Mouse (Mus musculus) CD8-positive naive resting alpha-beta T cell, adult 57 days (primary cell): Measurements from ENCODE around the gene Tmem254c. TPM values are rescaled to one million over a fixed set of nuclear protein-coding genes. Genes with fewer than 3 reads are reported as not detected.

Source experiments
- total RNA-seq: library from RNA; stranded (reverse); gene quantifications from one replicate; pipeline ENCODE4 v1.2.4, GENCODE M21; 2023

Tmem254c gene
- 10.5 TPM for total RNA-seq

DNA sequence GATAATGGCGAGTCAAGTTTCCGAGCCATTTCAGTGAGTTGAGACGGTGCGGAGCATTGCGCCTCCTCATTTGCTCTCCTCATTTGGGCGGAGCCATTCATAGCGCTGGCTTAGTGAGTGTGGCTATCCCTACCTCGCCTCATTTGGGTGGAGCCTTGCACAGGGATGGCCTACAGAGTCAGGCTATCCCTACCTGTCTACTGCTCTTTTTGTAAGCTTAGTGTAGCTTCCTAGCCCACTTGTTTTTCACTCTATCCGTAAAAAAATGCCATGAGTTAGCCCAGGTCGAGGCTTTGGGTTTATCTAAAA is at the start of gene Tmem254c:
Gene Tmem254c (minus strand): TSS at position 31 of the 309 bp plus-strand sequence.

DNA sequence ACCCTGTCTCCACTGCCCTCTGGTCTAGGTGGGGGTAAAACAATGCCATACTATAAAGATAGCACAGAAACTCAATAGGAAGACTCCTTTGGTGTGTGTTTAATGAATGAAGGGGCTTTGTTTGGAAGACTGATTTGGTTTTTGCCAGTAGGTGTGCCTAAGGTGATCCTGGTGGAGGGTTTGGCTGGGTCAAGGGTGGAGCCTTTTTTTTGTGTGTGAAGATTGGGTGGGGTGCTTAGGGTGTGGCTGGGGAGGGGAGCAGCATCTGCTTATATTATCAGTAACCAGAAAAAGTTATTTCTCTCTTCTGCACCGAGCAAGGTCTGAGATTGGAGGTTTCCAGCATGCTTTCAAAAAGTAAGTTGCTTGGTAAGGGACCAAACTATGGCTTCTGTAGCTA is 14.8 kb upstream of the Tmem254c start, which contains the start of gene Cphx3:
Gene Cphx3 (plus strand): TSS at position 301 of the 400 bp plus-strand sequence.

DNA sequence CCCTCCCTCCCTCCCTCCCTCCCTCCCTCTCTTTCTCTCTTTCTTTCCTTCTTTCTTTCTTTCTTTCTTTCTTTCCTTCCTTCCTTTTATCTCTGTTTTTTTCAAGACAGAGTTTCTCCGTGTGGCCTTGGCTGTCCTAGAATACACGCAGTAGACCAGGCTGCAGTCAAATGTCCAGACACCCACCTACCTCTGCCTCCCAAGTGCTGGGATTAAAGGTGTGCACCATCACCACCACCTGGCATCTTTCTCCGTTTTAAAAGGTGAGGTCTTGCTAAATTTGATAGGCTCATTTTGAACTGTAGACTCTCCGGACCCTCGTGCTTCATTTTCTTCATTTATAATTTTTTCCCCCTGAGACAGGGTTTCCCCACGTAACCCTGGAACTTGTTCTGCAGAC is 14.1 kb upstream of the Tmem254c start, which contains the start of gene Cphx2:
Gene Cphx2 (plus strand): TSS at position 301 of the 400 bp plus-strand sequence.

DNA sequence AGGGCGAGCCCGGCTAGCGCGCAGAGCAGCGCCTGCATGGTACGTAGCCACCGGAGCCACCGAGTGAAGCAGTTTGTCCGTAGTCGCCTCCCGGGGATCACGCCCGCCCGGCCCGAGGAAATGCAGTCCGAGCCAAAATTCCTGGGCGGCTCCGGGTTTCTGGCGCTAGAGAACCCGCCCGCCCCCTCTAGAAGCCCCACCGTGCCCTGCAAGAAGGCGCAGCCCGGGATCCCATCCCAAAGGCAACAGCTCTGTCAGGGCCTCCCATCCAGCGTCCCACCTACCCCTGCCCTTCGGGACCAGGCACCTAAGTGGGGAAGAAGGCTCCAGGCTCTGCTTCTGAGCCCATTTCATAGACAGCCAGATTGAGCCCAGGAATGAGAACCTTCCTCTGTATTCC is 24.5 kb downstream of the Tmem254c start, which contains the start of gene Gm9780:
Gene Gm9780 (minus strand): TSS at position 101 of the 400 bp plus-strand sequence.

Other genes starting within 250 kb of the Tmem254c start
- gene Anxa11, start 225.2 kb downstream of the Tmem254c start, total RNA-seq = 89.6 TPM
- gene Plac9a, start 164.3 kb downstream of the Tmem254c start, total RNA-seq = not detected
- gene Tmem254a, start 139.7 kb downstream of the Tmem254c start, total RNA-seq = 5.9 TPM
- not detected for gene Cphx1, start 129.1 kb downstream of the Tmem254c start, total RNA-seq
- gene Duxbl1, start 88.8 kb downstream of the Tmem254c start, total RNA-seq = not detected
- gene Gm9780, start 24.6 kb downstream of the Tmem254c start, total RNA-seq = not detected
- not detected for gene Cphx2, start 14.2 kb upstream of the Tmem254c start, total RNA-seq
- not detected for gene Cphx3, start 14.9 kb upstream of the Tmem254c start, total RNA-seq
- not detected for gene Duxbl2, start 51.0 kb upstream of the Tmem254c start, total RNA-seq
- gene Plac9b, start 115.1 kb upstream of the Tmem254c start, total RNA-seq = not detected
- 16.3 TPM for gene Tmem254b, start 139.7 kb upstream of the Tmem254c start, total RNA-seq
- gene Duxbl3, start 190.6 kb upstream of the Tmem254c start, total RNA-seq = not detected